Mouse (Mus musculus) forebrain, embryonic 13.5 days (tissue): ENCODE data around the gene Olfr1189. TPM values are rescaled to one million over a fixed set of nuclear protein-coding genes. Genes with fewer than 3 reads are reported as not detected.
"Not testable (repeated sequence)": the region's sequence is repeated elsewhere in the genome, so short reads cannot be mapped to it uniquely, and the experiment has no call there.

Experiments
- ATAC-seq: fragments of 200-750 bp; cut with Nextera tagmentation; 2 replicates; pipeline ENCODE4 v1.8.0; 2017
- H3K27ac ChIP-seq: fragments of 300-500 bp; sonication (generic); 2 replicates; pipeline ENCODE4 v1.5.1; 2015; ENCODE audit warnings: inconsistent platforms, mild to moderate bottlenecking, moderate library complexity
- H3K27me3 ChIP-seq: fragments of 300-500 bp; sonication (generic); 2 replicates; pipeline ENCODE4 v1.6.1; 2015; ENCODE audit warnings: mild to moderate bottlenecking, inconsistent platforms
- H3K36me3 ChIP-seq: fragments of 300-500 bp; sonication (generic); 2 replicates; pipeline ENCODE4 v1.6.1; 2015; ENCODE audit warnings: mild to moderate bottlenecking, inconsistent platforms; ENCODE audit not compliant: poor library complexity, severe bottlenecking
- H3K4me1 ChIP-seq: fragments of 300-500 bp; sonication (generic); 2 replicates; pipeline ENCODE4 v1.6.1; 2015; ENCODE audit warnings: inconsistent platforms
- H3K4me2 ChIP-seq: fragments of 300-500 bp; sonication (generic); 2 replicates; pipeline ENCODE4 v1.6.1; 2015; ENCODE audit warnings: inconsistent platforms, mild to moderate bottlenecking, moderate library complexity
- H3K4me3 ChIP-seq: fragments of 300-500 bp; sonication (generic); 2 replicates; pipeline ENCODE4 v1.5.1; 2015; ENCODE audit warnings: mild to moderate bottlenecking, inconsistent platforms
- H3K9ac ChIP-seq: fragments of 300-500 bp; sonication (generic); 2 replicates; pipeline ENCODE4 v1.6.1; 2015; ENCODE audit warnings: mild to moderate bottlenecking, inconsistent platforms
- H3K9me3 ChIP-seq: fragments of 300-500 bp; sonication (generic); replicated peaks from 2 replicates; pipeline ENCODE4 v1.6.1; 2016; ENCODE audit warnings: inconsistent platforms
- WGBS: fragments of 180-500 bp; shearing (Covaris S2); methylation state at CpG from one replicate; pipeline ENCODE4 v1.1.7; 2015; 5-methylcytosine and 5-hydroxymethylcytosine counted together
- polyA plus RNA-seq: library from polyadenylated mRNA; unstranded; fragments of >200 nt; fragmentation: Nextera tagmentation; extraction: Ambion mirVana; gene quantifications from 2 replicates; pipeline ENCODE4 v1.2.1, GENCODE M21; 2015

The Olfr1189 gene
- not detected in 2 replicates for polyA plus RNA-seq

DNA sequence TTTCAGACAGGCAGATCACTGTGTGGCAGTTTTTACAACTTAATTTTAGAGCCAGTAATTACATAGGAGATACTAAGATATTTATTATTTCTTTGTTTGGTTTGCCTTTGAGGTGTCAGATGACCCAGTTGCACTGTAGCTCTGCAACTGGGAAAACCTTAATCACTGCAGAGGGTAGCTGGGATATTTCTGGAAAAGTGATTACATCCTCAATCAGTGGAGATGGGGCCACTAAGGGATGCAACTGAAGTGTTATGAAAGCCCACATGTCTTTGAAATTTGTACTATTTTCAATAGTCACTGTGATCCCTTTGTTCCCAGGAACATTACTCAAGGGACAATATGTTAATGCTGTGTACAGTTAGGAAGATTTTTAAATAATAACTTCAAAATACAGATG, at the start of gene Olfr1189:
TSS of gene Olfr1189 (plus strand) at position 301 of the 400 bp plus-strand sequence.
- H3K27me3 ChIP-seq = no peaks in the 10 kb centered on the region
- H3K9me3 ChIP-seq = no peaks in the 10 kb centered on the region
- no peaks in the 10 kb centered on the region for H3K36me3 ChIP-seq
- no peaks in the 10 kb centered on the region for H3K4me1 ChIP-seq
- no peak within 1 kb of the TSS for H3K9ac ChIP-seq
- no peak within 1 kb of the TSS for H3K4me3 ChIP-seq
- no peak within 1 kb of the TSS for H3K27ac ChIP-seq
- no peak within 1 kb of the TSS for H3K4me2 ChIP-seq
- no peak for ATAC-seq

DNA sequence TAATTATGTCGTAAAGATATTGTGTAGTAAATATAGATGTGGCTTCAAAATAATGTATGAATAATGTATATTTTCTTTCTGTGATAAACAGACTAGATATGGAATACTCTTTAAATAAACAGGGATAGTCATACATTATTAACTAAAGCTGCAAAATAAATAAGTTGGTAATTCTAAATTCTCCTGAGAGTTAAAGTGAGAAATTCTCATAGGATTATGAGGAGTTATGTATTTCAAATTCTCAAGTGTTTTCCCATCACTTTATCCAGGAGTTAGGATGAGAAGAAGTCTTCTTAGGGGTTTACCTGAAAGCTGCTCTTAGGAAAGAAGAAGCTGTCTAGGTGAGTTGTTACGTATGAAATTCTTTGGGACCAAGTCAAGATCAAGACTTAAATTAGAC, 29.6 kb upstream of the Olfr1189 start, which contains the start of gene Olfr1188:
TSS of gene Olfr1188 (plus strand) at position 301 of the 400 bp plus-strand sequence.
- H3K9me3 ChIP-seq = no peaks in the 10 kb centered on the region
- H3K27ac ChIP-seq = no peak within 1 kb of the TSS
- 91% methylated on average over 2 of the region's 2 CpGs for WGBS
- H3K4me3 ChIP-seq = no peak within 1 kb of the TSS
- H3K9ac ChIP-seq = no peak within 1 kb of the TSS
- no peak within 1 kb of the TSS for H3K4me2 ChIP-seq
- ATAC-seq = no peak
- no peaks in the 10 kb centered on the region for H3K27me3 ChIP-seq
- no peaks in the 10 kb centered on the region for H3K4me1 ChIP-seq
- no peaks in the 10 kb centered on the region for H3K36me3 ChIP-seq

DNA sequence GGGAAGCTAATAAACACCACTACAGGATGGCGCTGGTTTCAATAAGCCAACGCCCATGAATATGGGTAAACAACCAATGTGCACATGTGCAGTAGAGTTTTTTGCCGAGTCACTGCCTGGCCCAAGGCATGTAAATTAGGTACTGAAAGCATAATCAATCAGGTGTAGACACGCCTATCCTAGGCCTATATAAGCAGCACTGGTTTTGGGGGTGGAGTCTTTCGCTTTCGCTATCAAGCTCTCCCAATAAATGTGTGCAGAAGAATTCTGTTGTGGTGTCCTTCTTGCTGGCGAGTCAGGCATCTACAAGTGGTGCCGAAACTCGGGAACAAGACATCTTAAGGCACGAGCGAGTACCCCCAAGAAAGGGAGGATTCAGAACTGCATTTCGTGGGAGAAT, 13.6 kb upstream of the Olfr1189 start:
- not testable (repeated sequence) for H3K36me3 ChIP-seq, H3K4me1 ChIP-seq, H3K27ac ChIP-seq, H3K4me2 ChIP-seq, H3K4me3 ChIP-seq, H3K9ac ChIP-seq, H3K9me3 ChIP-seq, H3K27me3 ChIP-seq, ATAC-seq
- 90% methylated on average over 12 of the region's 12 CpGs for WGBS

DNA sequence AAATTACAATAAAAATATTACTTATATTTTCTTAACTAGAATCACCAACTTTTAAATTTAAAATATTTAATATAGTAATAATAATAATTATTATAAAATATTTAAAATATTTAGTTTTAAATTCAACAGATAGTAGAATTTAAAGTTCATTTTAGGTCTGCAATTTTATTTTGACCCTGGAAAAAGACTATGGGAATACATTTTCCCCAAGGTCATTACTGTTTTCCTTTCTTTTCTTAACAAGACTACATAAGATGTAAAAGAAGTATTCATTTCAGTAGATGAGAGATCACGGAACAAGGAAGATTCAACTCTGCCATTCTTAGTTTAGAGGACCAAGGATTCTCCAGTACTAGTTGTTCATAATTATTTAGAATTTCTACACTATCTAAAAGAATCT, 54.0 kb downstream of the Olfr1189 start, which contains the start of gene Olfr1191-ps1:
TSS of gene Olfr1191-ps1 (plus strand) at position 301 of the 400 bp plus-strand sequence.
- not testable (repeated sequence) for H3K27me3 ChIP-seq, H3K4me1 ChIP-seq, H3K27ac ChIP-seq, H3K9me3 ChIP-seq, H3K9ac ChIP-seq, H3K4me2 ChIP-seq, H3K36me3 ChIP-seq, ATAC-seq, H3K4me3 ChIP-seq
- 90% methylated on average over 1 of the region's 1 CpGs for WGBS

Other genes starting within 250 kb of the Olfr1189 start
- not detected in 2 replicates for gene Olfr1176, start 249.7 kb upstream of the Olfr1189 start, polyA plus RNA-seq
- not detected in 2 replicates for gene Olfr1177-ps, start 240.0 kb upstream of the Olfr1189 start, polyA plus RNA-seq
- gene Olfr1178, start 199.4 kb upstream of the Olfr1189 start, polyA plus RNA-seq = not detected in 2 replicates
- not detected in 2 replicates for gene Olfr1179, start 180.0 kb upstream of the Olfr1189 start, polyA plus RNA-seq
- gene Olfr1180, start 167.3 kb upstream of the Olfr1189 start, polyA plus RNA-seq = not detected in 2 replicates
- gene Olfr1181, start 160.3 kb upstream of the Olfr1189 start, polyA plus RNA-seq = not detected in 2 replicates
- gene Gm13757, start 137.3 kb upstream of the Olfr1189 start, polyA plus RNA-seq = not detected in 2 replicates
- not detected in 2 replicates for gene Olfr1183, start 131.6 kb upstream of the Olfr1189 start, polyA plus RNA-seq
- gene Olfr1184, start 102.9 kb upstream of the Olfr1189 start, polyA plus RNA-seq = not detected in 2 replicates
- gene Olfr1185-ps1, start 93.1 kb upstream of the Olfr1189 start, polyA plus RNA-seq = not detected in 2 replicates
- gene Olfr1186, start 67.9 kb upstream of the Olfr1189 start, polyA plus RNA-seq = not detected in 2 replicates
- not detected in 2 replicates for gene Olfr1188, start 29.5 kb upstream of the Olfr1189 start, polyA plus RNA-seq
- gene Olfr1191-ps1, start 54.1 kb downstream of the Olfr1189 start, polyA plus RNA-seq = not detected in 2 replicates
- not detected in 2 replicates for gene Olfr1192-ps1, start 62.1 kb downstream of the Olfr1189 start, polyA plus RNA-seq
- not detected in 2 replicates for gene Olfr1193, start 89.2 kb downstream of the Olfr1189 start, polyA plus RNA-seq
- gene Olfr1195, start 102.7 kb downstream of the Olfr1189 start, polyA plus RNA-seq = not detected in 2 replicates
- gene Olfr1196, start 118.1 kb downstream of the Olfr1189 start, polyA plus RNA-seq = not detected in 2 replicates
- not detected in 2 replicates for gene Olfr1197, start 145.9 kb downstream of the Olfr1189 start, polyA plus RNA-seq
- gene Olfr1198, start 164.9 kb downstream of the Olfr1189 start, polyA plus RNA-seq = not detected in 2 replicates
- not detected in 2 replicates for gene Olfr1199, start 174.0 kb downstream of the Olfr1189 start, polyA plus RNA-seq
- not detected in 2 replicates for gene Olfr1200, start 184.0 kb downstream of the Olfr1189 start, polyA plus RNA-seq
- not detected in 2 replicates for gene Olfr1201, start 206.6 kb downstream of the Olfr1189 start, polyA plus RNA-seq
- not detected in 2 replicates for gene Olfr1202, start 228.0 kb downstream of the Olfr1189 start, polyA plus RNA-seq
- not detected in 2 replicates for gene Olfr1205, start 243.3 kb downstream of the Olfr1189 start, polyA plus RNA-seq